ENCODE assay signal across 9 mouse cellular contexts in genomic region chr10:85539510-85540120, GRCm38 (mm10).
DNase-seq lines count a peak whose midpoint lies in the region; ATAC-seq and TF ChIP-seq lines count a peak whose summit lies in the region.
"Had no signal": no experiment of that assay in that cellular context is flagged by ENCODE, and none has a peak within 500 bp of the region (broad histone marks: within the 10 kb centered on the region; RNA-seq: fewer than 3 reads in every experiment).

No protein-coding gene starts in this region.

- H3K4me1 ChIP-seq in E14TG2a.4 (replicated peaks; ENCODE audit: low read depth, low read length), result peaks cover 92% of the 10 kb centered on the region
- H3K4me1 ChIP-seq in forebrain, embryonic 11.5 days (replicated peaks; ENCODE audit: control insufficient read depth, insufficient read depth, low read length), result peaks cover 10% of the 10 kb centered on the region; the same call in 1 of the 2 replicates
- H3K4me1 ChIP-seq in midbrain, embryonic 11.5 days (ENCODE audit: control insufficient read depth, insufficient read depth, low read length), result peaks cover 15% of the 10 kb centered on the region

- no peaks in the 10 kb centered on the region for H3K27me3 ChIP-seq in E14TG2a.4 (ENCODE audit: insufficient read depth, low read length)
- no peaks in the 10 kb centered on the region for H3K27me3 ChIP-seq in forebrain, embryonic 11.5 days (ENCODE audit: control insufficient read depth, insufficient read depth, low read length)
- no peaks in the 10 kb centered on the region for H3K27me3 ChIP-seq in midbrain, embryonic 11.5 days (ENCODE audit: control insufficient read depth, insufficient read depth, low read length)

- no peak overlapping the region for H3K4me2 ChIP-seq in forebrain, embryonic 11.5 days (ENCODE audit: low read depth, low read length, severe bottlenecking)
- no peak overlapping the region for H3K4me2 ChIP-seq in midbrain, embryonic 11.5 days

- H3K9me3 ChIP-seq in E14TG2a.4 (ENCODE audit: low read length), result no peaks in the 10 kb centered on the region
- no peaks in the 10 kb centered on the region for H3K9me3 ChIP-seq in forebrain, embryonic 11.5 days (ENCODE audit: control insufficient read depth, low read length)
- no peaks in the 10 kb centered on the region for H3K9me3 ChIP-seq in midbrain, embryonic 11.5 days (ENCODE audit: control insufficient read depth, low read length)

- peak; percentile 60 for ATAC-seq in forebrain, embryonic 11.5 days (replicated peaks; ENCODE audit: low FRiP score)
- ATAC-seq in midbrain, embryonic 11.5 days (ENCODE audit: low FRiP score), result peak; percentile 78
- no peak for ATAC-seq in erythroid progenitor cell, adult 5-6 weeks (replicated peaks; ENCODE audit: low FRiP score, poor library complexity, severe bottlenecking)

- no peak overlapping the region; the same call in 1 of the 2 replicates for H3K9ac ChIP-seq in forebrain, embryonic 11.5 days (ENCODE audit: low read length)
- H3K9ac ChIP-seq in midbrain, embryonic 11.5 days (ENCODE audit: low read length), result no peak overlapping the region

- WGBS in forebrain, embryonic 11.5 days, result 10% methylated on average over 8 of the region's 8 CpGs
- 10% methylated on average over 8 of the region's 8 CpGs for WGBS in midbrain, embryonic 11.5 days

- H3K27ac ChIP-seq in forebrain, embryonic 11.5 days (ENCODE audit: low read depth, low read length), result peak overlapping the region; percentile 41; the same call in 1 of the 2 replicates
- peak overlapping the region; percentile 44; the same call in 1 of the 2 replicates for H3K27ac ChIP-seq in midbrain, embryonic 11.5 days (ENCODE audit: low read depth, low read length)

- peak overlapping the region; percentile 63 for H3K4me3 ChIP-seq in E14TG2a.4 (replicated peaks; ENCODE audit: low read length)
- no peak overlapping the region for H3K4me3 ChIP-seq in forebrain, embryonic 11.5 days (ENCODE audit: low read depth, low read length)
- H3K4me3 ChIP-seq in midbrain, embryonic 11.5 days (ENCODE audit: low read depth, low read length), result no peak overlapping the region
- H3K4me3 ChIP-seq: erythroblast, embryonic 14.5 days had no signal

- no peaks in the 10 kb centered on the region for H3K36me3 ChIP-seq in E14TG2a.4 (ENCODE audit: insufficient read depth, low read length)
- H3K36me3 ChIP-seq in forebrain, embryonic 11.5 days (ENCODE audit: control insufficient read depth, insufficient read depth, low read length), result no peaks in the 10 kb centered on the region
- no peaks in the 10 kb centered on the region for H3K36me3 ChIP-seq in midbrain, embryonic 11.5 days (ENCODE audit: control insufficient read depth, insufficient read depth, low read length)

- no peak for TF ChIP-seq CTCF in E14TG2a.4 (conservative IDR thresholded peaks at IDR 0.05; ENCODE audit: low read length)

- peak; percentile 24 to 40 for DNase-seq in cerebellum, postnatal 14 days
- no peak for DNase-seq in cerebellum, adult 11 months
- DNase-seq in forebrain, embryonic 11.5 days (ENCODE audit: low spot score), result no peak
- DNase-seq in midbrain, embryonic 11.5 days (ENCODE audit: low spot score, missing footprints), result peak; percentile 92
- DNase-seq in layer of hippocampus, adult 11-12 months (ENCODE audit: low spot score), result no peak
- no peak for DNase-seq in layer of hippocampus, postnatal 14 days (ENCODE audit: low spot score in 2 of 2)

Comparison
In these comparisons a context has a peak if more than half of its experiments do, and no peak if none do; other contexts are left out.
1. DNase-seq: peak in cerebellum, postnatal 14 days (2 of 2) and midbrain, embryonic 11.5 days (single experiment); none in cerebellum, adult 11 months (single experiment), forebrain, embryonic 11.5 days (single experiment), layer of hippocampus, adult 11-12 months (single experiment) and layer of hippocampus, postnatal 14 days (0 of 2).